Mouse (Mus musculus): ENCODE data around the gene Gm49353.

DNA sequence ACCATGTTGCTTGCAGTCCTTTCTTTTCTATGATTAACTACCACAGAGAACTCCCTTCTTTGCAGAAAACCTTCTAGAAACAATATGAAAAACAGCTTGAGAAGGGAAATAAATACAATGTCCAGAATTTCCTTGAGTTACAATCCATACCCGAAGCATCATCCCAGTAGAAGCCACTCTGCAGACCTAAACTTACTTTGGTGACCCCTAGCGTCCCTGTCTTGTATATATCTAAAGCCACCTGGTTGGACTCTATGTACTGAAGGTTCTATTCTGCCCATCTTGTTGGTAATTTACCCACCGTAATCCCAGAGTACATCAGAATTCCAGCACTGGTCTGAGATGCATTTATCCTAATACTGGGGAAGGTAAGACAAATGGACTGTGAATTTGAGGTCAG, 1.1 kb downstream of the Gm49353 start:
- TF ChIP-seq MAFK (IDR thresholded peaks at IDR 0.05; ENCODE audit: insufficient read depth, low read depth, low read length) = no peak
- TF ChIP-seq HCFC1 (IDR thresholded peaks at IDR 0.05; ENCODE audit: borderline replicate concordance, insufficient read depth, low read length) = no peak
- no peak for TF ChIP-seq ZC3H11A (IDR thresholded peaks at IDR 0.05; ENCODE audit: borderline replicate concordance, low read depth, low read length)
- no peak for TF ChIP-seq ZNF384 (IDR thresholded peaks at IDR 0.05; ENCODE audit: low read depth, low read length)
